Mouse (Mus musculus) heart, embryonic 16.5 days (tissue): ENCODE results near the gene Lta. TPM values are rescaled to one million over a fixed set of nuclear protein-coding genes. Genes with fewer than 3 reads are reported as not detected.

Experiments used
- ATAC-seq: fragments of 200-750 bp; cut with Nextera tagmentation; replicated peaks from 2 replicates; pipeline ENCODE4 v1.8.0; 2017; ENCODE audit warnings: moderate number of reproducible peaks; ENCODE audit not compliant: insufficient read depth, low FRiP score; ENCODE audit errors: extremely low read depth
- H3K27ac ChIP-seq: fragments of 300-500 bp; sonication (generic); 2 replicates; pipeline ENCODE4 v1.5.1; 2014; ENCODE audit warnings: mild to moderate bottlenecking, low read length, control low read depth, moderate library complexity
- H3K27me3 ChIP-seq: fragments of 300-500 bp; sonication (generic); 2 replicates; pipeline ENCODE4 v1.6.1; 2014; ENCODE audit warnings: low read length, mixed read lengths; ENCODE audit not compliant: control insufficient read depth, insufficient read depth
- H3K36me3 ChIP-seq: fragments of 300-500 bp; sonication (generic); 2 replicates; pipeline ENCODE4 v1.6.1; 2014; ENCODE audit not compliant: control insufficient read depth, insufficient read depth
- H3K4me1 ChIP-seq: fragments of 300-500 bp; sonication (generic); 2 replicates; pipeline ENCODE4 v1.6.1; 2014; ENCODE audit warnings: low read length, mixed read lengths; ENCODE audit not compliant: control insufficient read depth, insufficient read depth
- H3K4me2 ChIP-seq: fragments of 300-500 bp; sonication (generic); 2 replicates; pipeline ENCODE4 v1.6.1; 2014; ENCODE audit warnings: low read depth, mild to moderate bottlenecking, control low read depth, low read length
- H3K4me3 ChIP-seq: fragments of 300-500 bp; sonication (generic); 2 replicates; pipeline ENCODE4 v1.5.1; 2014; ENCODE audit warnings: mild to moderate bottlenecking, control low read depth, low read length
- H3K9ac ChIP-seq: fragments of 300-500 bp; sonication (generic); 2 replicates; pipeline ENCODE4 v1.6.1; 2014; ENCODE audit warnings: low read length, control low read depth
- H3K9me3 ChIP-seq: fragments of 300-500 bp; sonication (generic); replicated peaks from 2 replicates; pipeline ENCODE4 v1.6.1; 2016; ENCODE audit warnings: low read length; ENCODE audit not compliant: control insufficient read depth
- WGBS: fragments of 180-500 bp; shearing (Covaris S2); extraction: QIAGEN DNeasy Blood & Tissue Kit; methylation state at CpG from one replicate; pipeline ENCODE4 v1.1.7; 2014; 5-methylcytosine and 5-hydroxymethylcytosine counted together
- polyA plus RNA-seq: library from polyadenylated mRNA; unstranded; fragments of >200 nt; fragmentation: Nextera tagmentation; extraction: Ambion mirVana; gene quantifications from 2 replicates; pipeline ENCODE4 v1.2.1, GENCODE M21; 2015

The Lta gene
- polyA plus RNA-seq, 1 experiment from 2014 or later = 0.79 TPM

GRCm38 (mm10) chr17:35201787-35202186 lies 3.4 kb downstream of the Lta start, which contains the start of gene Tnf:
Gene Tnf, minus strand, starts transcription at chr17:35202007.
- Histone ChIP-seq H3K27me3 (peaks cover 42% of the 10 kb centered on the region), H3K4me1 (0 out of 2 replicates have a peak, but pooled peaks cover 4% of the 10 kb centered on the region), H3K4me2 (peak within 1 kb of the TSS; percentile 42), H3K27ac (peak within 1 kb of the TSS; percentile 26; the same call in 1 of the 2 replicates), H3K4me3 (peak within 1 kb of the TSS; percentile 23), H3K36me3 (no peaks in the 10 kb centered on the region), H3K9me3 (no peaks in the 10 kb centered on the region), H3K9ac (0 out of 2 replicates have a peak within 1 kb of the TSS, but pooled peaks have one; percentile 14)
- no peak for ATAC-seq
- 25% methylated on average over 13 of the region's 13 CpGs for WGBS

GRCm38 (mm10) chr17:35201128-35201527 lies 4.0 kb downstream of the Lta start:
- H3K4me2 ChIP-seq = peak overlapping the region; percentile 42
- no peak for ATAC-seq

GRCm38 (mm10) chr17:35200398-35200797 lies 4.8 kb downstream of the Lta start:
- no peaks in the 10 kb centered on the region for H3K9me3 ChIP-seq
- no peak for ATAC-seq
- peaks cover 11% of the 10 kb centered on the region for H3K4me1 ChIP-seq
- no peak overlapping the region for H3K9ac ChIP-seq
- no peak overlapping the region for H3K27ac ChIP-seq
- peak overlapping the region; percentile 42; the same call in 1 of the 2 replicates for H3K4me2 ChIP-seq
- WGBS = 71% methylated on average over 11 of the region's 11 CpGs
- H3K27me3 ChIP-seq = peaks cover 47% of the 10 kb centered on the region
- H3K4me3 ChIP-seq = no peak overlapping the region; the same call in 1 of the 2 replicates
- no peaks in the 10 kb centered on the region for H3K36me3 ChIP-seq

More at GRCm38 (mm10) chr17:35201128-35201527, 4.0 kb downstream of the Lta start:
- H3K4me1 ChIP-seq = peaks cover 6% of the 10 kb centered on the region; the same call in 1 of the 2 replicates
- H3K9ac ChIP-seq = no peak overlapping the region
- H3K4me3 ChIP-seq = peak overlapping the region; percentile 23
- no peaks in the 10 kb centered on the region for H3K36me3 ChIP-seq
- 0 out of 2 replicates have a peak overlapping the region, but pooled peaks have one; percentile 13 for H3K27ac ChIP-seq
- peaks cover 44% of the 10 kb centered on the region for H3K27me3 ChIP-seq
- WGBS = 45% methylated on average over 11 of the region's 11 CpGs
- H3K9me3 ChIP-seq = no peaks in the 10 kb centered on the region

- peaks cover 46% of the 10 kb centered on the region for H3K27me3 ChIP-seq
- WGBS = 38% methylated on average over 8 of the region's 8 CpGs
These were observed 6.2 kb downstream of the Lta start for GRCm38 (mm10) chr17:35198946-35199345.

GRCm38 (mm10) chr17:35198029-35198428 lies 7.1 kb downstream of the Lta start:
- peaks cover 42% of the 10 kb centered on the region for H3K27me3 ChIP-seq
- no peak overlapping the region for H3K27ac ChIP-seq
- no peaks in the 10 kb centered on the region for H3K36me3 ChIP-seq
- H3K4me2 ChIP-seq = no peak overlapping the region
- no peak for ATAC-seq
- no peak overlapping the region for H3K4me3 ChIP-seq
- no peak overlapping the region for H3K9ac ChIP-seq
- no peaks in the 10 kb centered on the region for H3K9me3 ChIP-seq
- peaks cover 14% of the 10 kb centered on the region for H3K4me1 ChIP-seq
- 60% methylated on average over 7 of the region's 7 CpGs for WGBS

More at GRCm38 (mm10) chr17:35198946-35199345, 6.2 kb downstream of the Lta start:
- Histone ChIP-seq H3K9ac (no peak overlapping the region), H3K9me3 (no peaks in the 10 kb centered on the region), H3K27ac (no peak overlapping the region), H3K4me3 (no peak overlapping the region), H3K4me2 (no peak overlapping the region), H3K36me3 (no peaks in the 10 kb centered on the region), H3K4me1 (peaks cover 14% of the 10 kb centered on the region)
- no peak for ATAC-seq

- Histone ChIP-seq H3K27ac (no peak overlapping the region), H3K4me1 (peaks cover 14% of the 10 kb centered on the region), H3K4me3 (no peak overlapping the region), H3K27me3 (peaks cover 39% of the 10 kb centered on the region), H3K9me3 (no peaks in the 10 kb centered on the region), H3K4me2 (no peak overlapping the region), H3K36me3 (no peaks in the 10 kb centered on the region), H3K9ac (no peak overlapping the region)
- no peak for ATAC-seq
- 50% methylated on average over 6 of the region's 6 CpGs for WGBS
These were observed 8.0 kb downstream of the Lta start for GRCm38 (mm10) chr17:35197126-35197525.

GRCm38 (mm10) chr17:35196321-35196641 lies 8.9 kb downstream of the Lta start:
- Histone ChIP-seq H3K4me3 (peak overlapping the region; percentile 61), H3K4me1 (peaks cover 10% of the 10 kb centered on the region), H3K27me3 (peaks cover 33% of the 10 kb centered on the region), H3K36me3 (no peaks in the 10 kb centered on the region), H3K4me2 (peak overlapping the region; percentile 86), H3K9me3 (no peaks in the 10 kb centered on the region), H3K9ac (peak overlapping the region; percentile 70), H3K27ac (no peak overlapping the region)
- ATAC-seq = no peak
- 26% methylated on average over 9 of the region's 9 CpGs for WGBS

- Histone ChIP-seq H3K27me3 (peaks cover 28% of the 10 kb centered on the region), H3K4me3 (peak overlapping the region; percentile 61), H3K27ac (no peak overlapping the region), H3K4me1 (peaks cover 10% of the 10 kb centered on the region), H3K9ac (peak overlapping the region; percentile 70), H3K36me3 (no peaks in the 10 kb centered on the region), H3K9me3 (no peaks in the 10 kb centered on the region), H3K4me2 (peak overlapping the region; percentile 86)
- 1% methylated on average over 66 of the region's 66 CpGs for WGBS
- ATAC-seq = peak; percentile 80
These were observed 9.4 kb downstream of the Lta start for GRCm38 (mm10) chr17:35195631-35196320.

- Histone ChIP-seq H3K36me3 (no peaks in the 10 kb centered on the region), H3K9ac (peak overlapping the region; percentile 70), H3K27me3 (peaks cover 23% of the 10 kb centered on the region), H3K27ac (peak overlapping the region; percentile 25; the same call in 1 of the 2 replicates), H3K9me3 (no peaks in the 10 kb centered on the region), H3K4me2 (peak overlapping the region; percentile 86), H3K4me1 (peaks cover 10% of the 10 kb centered on the region), H3K4me3 (peak overlapping the region; percentile 61)
- WGBS = 32% methylated on average over 19 of the region's 19 CpGs
- no peak for ATAC-seq
These were observed 10.1 kb downstream of the Lta start for GRCm38 (mm10) chr17:35194844-35195630.
